Mouse (Mus musculus): ENCODE results near the gene Gm49776. TPM values are rescaled to one million over a fixed set of nuclear protein-coding genes. Genes with fewer than 3 reads are reported as not detected.

The Gm49776 gene
- 3.4 TPM in 1 of 2 replicates, not detected in the other for polyA plus RNA-seq (2015; fragmentation: Nextera tagmentation; extraction: Ambion mirVana)

GRCm38 (mm10) chr16:18258221-18258620, at the start of gene Gm49776:
Gm49776 (minus strand) TSS chr16:18258321.

GRCm38 (mm10) chr16:18289067-18289588, 31.0 kb upstream of the Gm49776 start, which contains the start of gene Dgcr8:
Dgcr8 (minus strand) TSS chr16:18289246.

DNA sequence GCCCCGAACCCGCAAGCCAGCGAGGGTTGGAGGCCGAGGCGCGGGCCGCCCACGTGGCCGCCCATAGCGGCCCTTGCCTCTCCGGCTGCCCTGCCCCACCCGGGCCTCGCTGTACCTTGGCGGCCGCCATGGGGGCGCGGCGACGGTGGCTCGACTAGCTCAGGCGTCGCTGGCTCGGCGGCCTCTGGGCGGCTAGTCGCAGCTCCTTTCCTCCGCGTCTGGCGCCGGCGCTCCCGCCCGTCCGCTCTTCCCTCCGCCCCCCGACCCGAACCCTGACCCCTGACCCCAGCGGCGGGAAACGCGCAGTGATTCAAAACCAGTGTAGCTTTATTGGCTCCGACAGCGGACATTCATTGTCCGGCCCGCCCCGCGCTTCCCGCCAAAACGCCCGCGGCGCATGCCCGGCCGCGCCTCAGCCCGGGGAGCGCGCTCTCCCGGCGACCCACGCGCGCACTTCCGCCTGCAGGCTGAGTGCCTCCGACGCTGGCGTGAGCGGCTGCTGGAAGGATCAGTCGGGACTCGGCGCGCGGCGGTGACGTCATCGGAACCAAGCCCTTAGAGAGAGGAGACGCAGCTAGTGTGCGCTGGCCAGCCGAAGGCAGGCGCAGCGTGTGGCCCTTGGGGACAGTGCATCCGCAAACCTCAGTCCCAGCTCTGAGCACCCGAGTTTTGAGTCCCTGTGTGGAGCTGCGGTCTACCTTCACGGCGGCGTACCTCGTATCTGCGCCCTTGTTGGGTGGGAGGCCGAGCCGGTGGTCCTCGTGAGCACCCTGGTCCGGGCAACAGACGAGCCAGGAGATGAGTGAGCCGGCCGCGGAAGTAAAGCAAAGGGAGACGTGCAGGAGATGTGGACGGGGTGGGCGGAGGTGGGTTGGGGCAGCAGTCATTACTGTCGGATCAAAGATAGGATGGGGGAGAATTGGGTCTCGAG, 9.4 kb downstream of the Gm49776 start, which contains the start of the genes Trmt2a and Ranbp1:
Gene Trmt2a (plus strand): TSS at position 247 of the 931 bp plus-strand sequence.
Gene Ranbp1 (minus strand): TSS at position 300 of the 931 bp plus-strand sequence.

DNA sequence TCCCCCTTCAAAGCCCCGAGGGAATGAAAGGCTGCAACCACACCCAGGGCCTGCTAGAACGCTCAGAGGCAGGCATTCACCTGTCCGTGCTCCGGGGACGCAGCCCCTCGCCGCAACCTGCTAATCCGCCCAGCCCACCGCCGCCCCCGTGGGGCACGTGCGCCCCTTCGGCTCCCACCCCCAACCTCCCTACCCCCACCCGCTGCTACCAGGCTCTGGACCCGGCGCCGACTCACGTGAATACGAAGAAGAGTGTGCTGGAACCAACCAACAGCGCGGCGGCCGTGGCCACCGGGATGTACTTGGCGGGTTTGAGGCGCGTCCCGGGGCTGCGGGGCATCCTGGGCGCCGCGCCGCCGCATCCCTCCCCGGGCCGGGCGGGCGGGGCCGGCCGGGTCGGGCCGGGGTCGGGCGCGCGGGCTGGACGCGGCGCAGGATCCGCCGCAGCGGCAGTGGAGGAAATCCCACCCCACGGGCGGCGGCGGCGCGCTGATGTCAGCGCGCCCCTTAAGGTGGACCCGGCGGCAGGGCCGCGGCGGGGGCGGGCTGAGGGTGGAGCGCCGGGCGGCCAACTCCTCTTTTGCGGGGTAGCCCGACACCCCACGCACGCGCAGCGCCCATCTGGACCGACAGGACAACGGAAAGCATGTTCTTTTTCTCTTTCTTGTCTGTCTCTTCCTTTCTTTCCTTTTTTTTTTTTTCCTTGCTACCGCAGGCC, 23.3 kb downstream of the Gm49776 start, which contains the start of gene Zdhhc8:
Gene Zdhhc8 (minus strand): TSS at position 466 of the 718 bp plus-strand sequence.

GRCm38 (mm10) chr16:18217579-18217978, 40.5 kb downstream of the Gm49776 start, which contains the start of gene Ccdc188:
Ccdc188 (plus strand) TSS chr16:18217879.

MicroRNA genes within 50 kb of the gene (microRNA counts, 519-probe panel; counts per million panel counts)
- microRNA mmu-miR-1306 = 88.3 counts per million

Other genes with a start within 250 kb of the Gm49776 start
- 40.2 and 45.3 TPM in 2 replicates for gene Dgcr6, start 205.5 kb downstream of the Gm49776 start, polyA plus RNA-seq (2015; fragmentation: Nextera tagmentation; extraction: Ambion mirVana)
- 4.2 and 5.6 TPM in 2 replicates for gene Prodh, start 168.1 kb downstream of the Gm49776 start, polyA plus RNA-seq (2015; fragmentation: Nextera tagmentation; extraction: Ambion mirVana)
- gene Rtn4r, start 130.7 kb downstream of the Gm49776 start, polyA plus RNA-seq (2015; fragmentation: Nextera tagmentation; extraction: Ambion mirVana) = 0.25 and 0.43 TPM in 2 replicates
- gene Ccdc188, start 40.4 kb downstream of the Gm49776 start, polyA plus RNA-seq (2015; fragmentation: Nextera tagmentation; extraction: Ambion mirVana) = not detected in 2 replicates
- gene Zdhhc8, start 23.2 kb downstream of the Gm49776 start, polyA plus RNA-seq (2015; fragmentation: Nextera tagmentation; extraction: Ambion mirVana) = 2.6 and 4.8 TPM in 2 replicates
- 57.7 and 58.7 TPM in 2 replicates for gene Trmt2a, start 9.6 kb downstream of the Gm49776 start, polyA plus RNA-seq (2015; fragmentation: Nextera tagmentation; extraction: Ambion mirVana)
- 321 and 372 TPM in 2 replicates for gene Ranbp1, start 9.6 kb downstream of the Gm49776 start, polyA plus RNA-seq (2015; fragmentation: Nextera tagmentation; extraction: Ambion mirVana)
- gene Dgcr8, start 30.9 kb upstream of the Gm49776 start, polyA plus RNA-seq (2015; fragmentation: Nextera tagmentation; extraction: Ambion mirVana) = 16.1 and 17.9 TPM in 2 replicates
- 75.2 and 81.4 TPM in 2 replicates for gene Tango2, start 89.8 kb upstream of the Gm49776 start, polyA plus RNA-seq (2015; fragmentation: Nextera tagmentation; extraction: Ambion mirVana)
- 19.8 and 27.9 TPM in 2 replicates for gene Arvcf, start 89.9 kb upstream of the Gm49776 start, polyA plus RNA-seq (2015; fragmentation: Nextera tagmentation; extraction: Ambion mirVana)
- 106 and 115 TPM in 2 replicates for gene Txnrd2, start 168.1 kb upstream of the Gm49776 start, polyA plus RNA-seq (2015; fragmentation: Nextera tagmentation; extraction: Ambion mirVana)
- gene Comt, start 168.5 kb upstream of the Gm49776 start, polyA plus RNA-seq (2015; fragmentation: Nextera tagmentation; extraction: Ambion mirVana) = 118 and 126 TPM in 2 replicates
- 10.1 and 12.7 TPM in 2 replicates for gene Gnb1l, start 240.4 kb upstream of the Gm49776 start, polyA plus RNA-seq (2015; fragmentation: Nextera tagmentation; extraction: Ambion mirVana)
- 1.2 and 1.6 TPM in 2 replicates for gene Rtl10, start 240.6 kb upstream of the Gm49776 start, polyA plus RNA-seq (2015; fragmentation: Nextera tagmentation; extraction: Ambion mirVana)

All from spleen, postnatal 0 days (tissue).